Mouse (Mus musculus) lung, postnatal 0 days (tissue): Measurements from ENCODE around the gene Suz12.

Source experiments
- CTCF ChIP-seq: IDR thresholded peaks from 2 replicates; pipeline ENCODE4 v1.5.1; 2016; ENCODE audit warnings: antibody characterized with exemption, mild to moderate bottlenecking
- EP300 ChIP-seq: IDR thresholded peaks from 2 replicates; pipeline ENCODE4 v1.6.1; 2016; ENCODE audit warnings: antibody characterized with exemption, mild to moderate bottlenecking, control low read depth

DNA sequence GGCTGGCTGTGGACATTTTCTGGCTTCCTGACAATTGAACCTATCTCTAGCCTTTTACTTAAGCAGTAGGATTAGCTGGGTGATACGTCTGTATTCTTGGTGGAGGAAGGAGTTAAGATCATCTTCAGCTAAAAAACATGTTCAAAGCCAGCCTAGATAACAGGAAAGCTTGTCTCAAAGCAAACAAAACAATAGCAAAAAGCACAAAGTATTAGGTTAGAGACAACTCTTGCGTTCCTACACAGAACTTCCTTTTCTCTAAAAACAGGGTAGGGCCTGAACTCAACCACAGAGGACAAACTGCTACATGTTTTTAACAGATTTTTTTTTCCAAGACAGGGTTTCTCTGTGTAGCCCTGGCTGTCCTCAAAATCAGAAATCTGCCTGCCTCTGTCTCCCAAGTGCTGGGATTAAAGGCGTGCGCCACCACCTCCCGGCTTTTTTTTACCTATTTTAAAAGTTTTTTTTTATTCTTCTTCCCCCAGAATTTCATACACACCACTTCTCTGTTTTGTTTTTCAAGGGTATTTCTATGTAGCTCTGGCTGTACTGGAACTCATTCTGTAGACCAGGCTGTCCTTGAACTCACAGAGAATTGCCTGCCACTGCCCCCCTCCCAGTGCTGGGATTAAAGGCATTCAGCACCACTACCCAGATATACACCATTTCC lies 82.8 kb downstream of the Suz12 start:
- TF ChIP-seq EP300 (no peak), CTCF (no peak)
